Mouse (Mus musculus) stomach, embryonic 16.5 days (tissue): Measurements from ENCODE around the gene Plg. TPM values are rescaled to one million over a fixed set of nuclear protein-coding genes. Genes with fewer than 3 reads are reported as not detected.

ENCODE experiments used
- ATAC-seq: fragments of 200-750 bp; cut with Nextera tagmentation; 2 replicates; pipeline ENCODE4 v1.8.0; 2017; ENCODE audit warnings: moderate number of reproducible peaks, moderate TSS enrichment; ENCODE audit not compliant: insufficient read depth, low FRiP score
- H3K27ac ChIP-seq: fragments of 300-500 bp; sonication (generic); 2 replicates; pipeline ENCODE4 v1.5.1; 2014; ENCODE audit warnings: low read length
- H3K27me3 ChIP-seq: fragments of 300-500 bp; sonication (generic); 2 replicates; pipeline ENCODE4 v1.6.1; 2014; ENCODE audit warnings: low read length, control low read depth, mixed read lengths; ENCODE audit not compliant: control insufficient read depth, insufficient read depth
- H3K36me3 ChIP-seq: fragments of 300-500 bp; sonication (generic); 2 replicates; pipeline ENCODE4 v1.6.1; 2014; ENCODE audit warnings: low read length; ENCODE audit not compliant: control insufficient read depth, insufficient read depth
- H3K4me1 ChIP-seq: fragments of 300-500 bp; sonication (generic); 2 replicates; pipeline ENCODE4 v1.6.1; 2014; ENCODE audit warnings: low read length, control low read depth, mixed read lengths; ENCODE audit not compliant: control insufficient read depth, insufficient read depth
- H3K4me2 ChIP-seq: fragments of 300-500 bp; sonication (generic); 2 replicates; pipeline ENCODE4 v1.6.1; 2014; ENCODE audit warnings: low read depth, low read length, mixed read lengths
- H3K4me3 ChIP-seq: fragments of 300-500 bp; sonication (generic); replicated peaks from 2 replicates; pipeline ENCODE4 v1.5.1; 2014; ENCODE audit warnings: mild to moderate bottlenecking, low read length
- H3K9ac ChIP-seq: fragments of 300-500 bp; sonication (generic); 2 replicates; pipeline ENCODE4 v1.6.1; 2014; ENCODE audit warnings: low read length
- H3K9me3 ChIP-seq: fragments of 300-500 bp; sonication (generic); replicated peaks from 2 replicates; pipeline ENCODE4 v1.6.1; 2016; ENCODE audit warnings: low read length, control low read depth; ENCODE audit not compliant: control insufficient read depth
- WGBS: fragments of 180-500 bp; shearing (Covaris S2); extraction: QIAGEN DNeasy Blood & Tissue Kit; methylation state at CpG from one replicate; pipeline ENCODE4 v1.1.7; 2014; 5-methylcytosine and 5-hydroxymethylcytosine counted together
- polyA plus RNA-seq: library from polyadenylated mRNA; unstranded; fragments of >200 nt; fragmentation: Nextera tagmentation; extraction: Ambion mirVana; gene quantifications from 2 replicates; pipeline ENCODE4 v1.2.1, GENCODE M21; 2015

Gene Plg
- 13.0 and 13.9 TPM in 2 replicates for polyA plus RNA-seq

DNA sequence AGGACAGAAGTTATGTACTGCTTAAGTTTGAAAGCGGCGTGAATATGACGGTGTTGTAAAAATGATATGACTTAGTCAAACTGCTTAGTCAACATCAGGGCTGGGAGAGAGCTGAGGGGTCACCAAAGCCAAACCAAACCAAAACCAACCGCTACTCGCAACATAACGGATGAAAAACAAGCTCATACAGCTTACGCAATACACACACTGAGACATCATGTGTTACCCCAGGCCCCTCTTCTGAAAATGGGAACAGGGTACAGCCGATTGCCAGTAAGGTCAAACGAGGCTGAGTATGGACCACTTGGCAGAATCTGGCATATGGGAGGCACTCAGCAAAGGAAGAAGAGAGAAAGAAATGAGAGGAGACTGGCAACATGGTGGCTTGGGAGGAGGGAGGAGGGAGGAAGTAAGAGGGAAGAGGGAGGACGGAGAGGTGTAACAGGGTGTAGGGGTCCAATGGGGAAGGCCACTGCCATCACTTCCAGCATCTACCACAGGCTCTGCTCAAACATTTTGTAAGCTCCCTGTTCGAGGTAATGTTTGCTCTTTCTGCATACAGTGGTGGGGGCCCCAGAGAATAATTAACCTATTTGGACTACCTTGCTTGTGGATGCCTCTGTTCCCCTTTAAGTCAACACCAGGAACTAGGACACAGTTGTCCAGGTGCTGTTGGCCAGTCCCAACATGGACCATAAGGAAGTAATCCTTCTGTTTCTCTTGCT is at the start of gene Plg:
Gene Plg (plus strand): TSS at position 628 of the 725 bp plus-strand sequence.
- no peaks in the 10 kb centered on the region for H3K27me3 ChIP-seq
- ATAC-seq, result no peak
- H3K36me3 ChIP-seq, result no peaks in the 10 kb centered on the region
- no peak within 1 kb of the TSS for H3K27ac ChIP-seq
- 79% methylated on average over 11 of the region's 11 CpGs for WGBS
- H3K4me3 ChIP-seq, result no peak within 1 kb of the TSS
- no peak within 1 kb of the TSS for H3K9ac ChIP-seq
- H3K4me2 ChIP-seq, result no peak within 1 kb of the TSS
- H3K4me1 ChIP-seq, result no peaks in the 10 kb centered on the region
- no peaks in the 10 kb centered on the region for H3K9me3 ChIP-seq

DNA sequence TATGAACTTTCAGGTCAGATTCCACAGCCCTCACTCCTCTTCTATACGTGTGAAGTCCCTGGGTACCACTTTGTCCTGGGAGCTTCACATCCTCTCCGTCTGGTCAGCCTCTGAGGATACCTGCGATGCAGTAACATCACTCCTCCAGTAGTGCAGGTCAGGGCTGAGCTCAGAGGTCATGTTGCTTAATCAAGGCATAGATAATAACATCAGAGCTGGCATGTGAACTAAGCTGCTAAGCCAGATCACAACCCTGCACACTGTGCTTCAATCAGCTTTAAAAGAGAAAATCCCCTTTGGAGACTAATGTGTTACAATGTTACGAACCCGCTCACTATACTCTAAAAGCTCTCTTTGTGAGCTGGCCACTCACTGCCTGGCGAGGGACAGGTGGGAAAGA is 43.3 kb upstream of the Plg start:
- no peak for ATAC-seq
- Histone ChIP-seq H3K9me3 (peaks cover 9% of the 10 kb centered on the region; the same call in 1 of the 2 replicates), H3K4me3 (no peak overlapping the region), H3K27ac (no peak overlapping the region), H3K9ac (no peak overlapping the region), H3K4me1 (peaks cover 10% of the 10 kb centered on the region; the same call in 1 of the 2 replicates), H3K4me2 (no peak overlapping the region), H3K27me3 (no peaks in the 10 kb centered on the region), H3K36me3 (no peaks in the 10 kb centered on the region)
- WGBS, result 53% methylated on average over 6 of the region's 6 CpGs

DNA sequence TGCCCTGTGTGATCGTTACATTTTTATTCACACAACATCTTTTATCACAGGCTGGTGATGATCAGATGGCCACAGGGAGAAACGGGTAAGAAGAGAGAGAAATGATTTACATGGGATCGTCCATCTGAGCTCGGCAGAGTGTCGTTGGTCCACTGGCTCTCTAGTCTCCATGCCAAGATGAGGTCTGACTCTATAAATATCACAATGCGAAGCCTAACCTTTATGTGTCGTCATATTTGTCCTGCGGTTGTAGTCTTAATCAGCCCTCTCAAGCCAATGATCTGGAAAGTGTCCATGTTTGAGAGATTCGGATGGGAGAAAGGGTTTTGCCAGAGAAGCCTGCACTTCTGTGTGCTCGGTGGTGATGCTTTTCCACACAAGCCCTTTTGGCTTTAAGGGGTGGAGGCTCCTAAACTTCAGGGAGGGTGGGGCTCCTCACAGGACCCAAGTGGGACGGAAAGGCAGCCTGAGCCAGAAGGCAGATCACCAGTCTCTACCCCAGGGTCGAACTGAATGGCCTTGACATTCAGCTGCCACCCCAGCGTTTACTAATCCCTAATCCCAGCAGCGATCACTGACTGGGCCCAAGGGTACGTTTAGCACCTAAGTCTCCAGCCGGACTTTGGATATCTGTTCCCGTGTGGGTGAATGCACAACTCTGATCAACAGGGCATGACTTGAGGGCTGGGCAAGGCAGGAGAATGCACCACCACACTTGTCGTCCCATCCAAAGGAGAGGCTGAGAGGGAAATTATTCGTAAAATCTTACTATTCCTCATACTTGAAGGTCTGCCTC is 42.1 kb upstream of the Plg start:
- H3K4me3 ChIP-seq, result no peak overlapping the region
- ATAC-seq, result no peak; the same call in 1 of the 2 replicates
- peaks cover 9% of the 10 kb centered on the region; the same call in 1 of the 2 replicates for H3K9me3 ChIP-seq
- no peak overlapping the region for H3K27ac ChIP-seq
- peaks cover 10% of the 10 kb centered on the region; the same call in 1 of the 2 replicates for H3K4me1 ChIP-seq
- no peaks in the 10 kb centered on the region for H3K27me3 ChIP-seq
- no peak overlapping the region for H3K9ac ChIP-seq
- no peak overlapping the region for H3K4me2 ChIP-seq
- 79% methylated on average over 19 of the region's 19 CpGs for WGBS
- H3K36me3 ChIP-seq, result no peaks in the 10 kb centered on the region

DNA sequence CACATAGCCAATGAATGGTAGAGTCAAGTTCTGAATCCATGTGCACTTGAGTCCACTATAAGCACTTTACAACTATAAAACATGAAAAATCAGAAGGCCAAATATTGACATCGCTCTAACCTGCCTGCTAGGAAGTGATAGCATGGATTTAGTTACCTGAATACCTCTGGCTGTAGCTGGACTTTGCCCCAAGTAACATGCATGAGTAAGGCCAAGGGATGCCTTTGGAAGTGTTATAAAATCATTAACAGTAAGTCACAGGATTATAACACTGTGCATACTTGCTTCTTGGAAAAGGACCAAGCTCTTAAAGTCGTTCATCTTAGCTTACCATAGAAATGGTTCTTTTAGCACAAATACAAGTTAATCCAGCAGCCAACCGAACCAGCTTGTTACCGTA is 41.3 kb upstream of the Plg start:
- H3K4me3 ChIP-seq, result no peak overlapping the region
- H3K4me1 ChIP-seq, result peaks cover 10% of the 10 kb centered on the region; the same call in 1 of the 2 replicates
- ATAC-seq, result peak; percentile 53; the same call in 1 of the 2 replicates
- peaks cover 9% of the 10 kb centered on the region; the same call in 1 of the 2 replicates for H3K9me3 ChIP-seq
- H3K36me3 ChIP-seq, result no peaks in the 10 kb centered on the region
- H3K27ac ChIP-seq, result no peak overlapping the region
- H3K27me3 ChIP-seq, result no peaks in the 10 kb centered on the region
- H3K4me2 ChIP-seq, result no peak overlapping the region
- no peak overlapping the region for H3K9ac ChIP-seq
- 47% methylated on average over 4 of the region's 4 CpGs for WGBS

DNA sequence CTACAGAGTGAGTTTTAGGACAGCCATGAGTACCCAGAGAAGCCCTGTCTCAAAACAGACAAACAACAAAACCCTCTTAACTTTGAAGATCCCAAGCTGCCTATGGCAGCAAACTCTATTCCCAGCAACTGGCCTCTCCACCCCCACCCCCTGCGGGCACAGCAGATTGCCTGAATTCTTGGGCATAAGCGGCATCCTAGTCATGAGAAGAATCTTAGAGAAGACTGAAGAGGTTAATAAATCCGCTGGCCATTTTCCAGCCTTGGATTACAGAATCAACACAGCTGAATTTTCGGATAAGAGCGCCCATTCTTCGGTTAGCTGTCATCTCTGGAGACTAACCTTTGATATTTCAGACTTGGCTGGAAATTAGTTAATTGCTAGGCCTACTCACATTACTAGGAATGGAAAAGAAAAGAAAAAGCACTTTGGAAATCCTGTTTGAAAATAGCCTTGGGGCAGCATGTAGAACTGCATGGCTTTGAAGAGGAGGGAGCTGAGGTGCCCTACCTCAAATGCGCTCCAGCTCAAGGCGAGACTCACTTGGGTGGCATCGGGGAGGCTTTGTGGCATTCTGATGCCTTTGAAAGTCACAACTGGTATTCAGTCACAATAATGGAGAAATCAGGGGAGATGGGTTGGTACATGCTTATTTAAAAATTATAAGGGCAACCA is 34.6 kb upstream of the Plg start:
- H3K4me1 ChIP-seq, result no peaks in the 10 kb centered on the region
- peak overlapping the region; percentile 17; the same call in 1 of the 2 replicates for H3K27ac ChIP-seq
- no peak overlapping the region for H3K9ac ChIP-seq
- no peak overlapping the region for H3K4me2 ChIP-seq
- no peak overlapping the region for H3K4me3 ChIP-seq
- ATAC-seq, result no peak
- H3K27me3 ChIP-seq, result no peaks in the 10 kb centered on the region
- peaks cover 9% of the 10 kb centered on the region; the same call in 1 of the 2 replicates for H3K9me3 ChIP-seq
- 63% methylated on average over 9 of the region's 9 CpGs for WGBS
- no peaks in the 10 kb centered on the region for H3K36me3 ChIP-seq

DNA sequence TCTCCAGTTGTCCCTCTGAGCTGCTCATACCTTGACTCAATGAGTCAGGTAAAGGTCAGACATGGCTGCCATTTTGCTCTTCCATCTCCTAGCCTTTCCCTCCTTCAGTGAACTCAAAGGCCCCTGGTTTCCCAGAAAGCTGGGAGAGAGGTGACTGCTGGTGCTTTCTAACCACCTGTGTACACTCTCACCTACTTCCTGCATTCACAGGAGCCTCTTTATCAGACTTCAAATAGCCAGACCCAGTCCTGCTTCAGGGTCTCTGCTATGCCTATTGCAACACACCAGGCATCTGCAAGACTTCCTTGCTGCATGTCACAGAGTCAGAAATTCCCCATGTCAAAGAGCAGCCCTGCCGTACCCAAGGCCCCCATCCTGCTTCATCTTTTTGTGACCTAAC is 30.9 kb upstream of the Plg start:
- WGBS, result 73% methylated on average over 1 of the region's 1 CpGs
- no peak overlapping the region for H3K27ac ChIP-seq
- no peaks in the 10 kb centered on the region for H3K9me3 ChIP-seq
- H3K27me3 ChIP-seq, result no peaks in the 10 kb centered on the region
- H3K4me2 ChIP-seq, result no peak overlapping the region
- no peak overlapping the region for H3K4me3 ChIP-seq
- no peaks in the 10 kb centered on the region for H3K4me1 ChIP-seq
- H3K36me3 ChIP-seq, result no peaks in the 10 kb centered on the region
- no peak overlapping the region for H3K9ac ChIP-seq
- ATAC-seq, result peak; percentile 44; the same call in 1 of the 2 replicates

DNA sequence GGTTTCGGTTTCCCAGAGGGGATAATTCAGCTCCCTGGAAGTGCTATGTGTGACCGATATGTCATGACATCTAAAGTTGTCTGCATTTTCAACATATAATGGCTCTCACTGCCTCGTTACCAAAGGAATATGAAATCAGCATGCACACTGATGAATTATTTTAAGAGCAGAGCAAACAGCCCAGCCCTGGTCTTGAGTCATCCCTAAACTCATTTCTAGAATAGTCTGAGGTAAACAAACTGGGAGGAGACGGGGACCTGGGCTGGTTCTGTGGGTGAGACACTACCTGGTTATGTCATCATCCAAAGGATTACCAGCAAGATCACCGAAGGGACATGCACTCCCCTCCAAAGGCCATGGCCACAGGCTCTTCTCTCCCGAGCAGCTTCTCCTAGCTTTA is 26.8 kb upstream of the Plg start:
- Histone ChIP-seq H3K4me2 (no peak overlapping the region), H3K4me1 (no peaks in the 10 kb centered on the region; the same call in 1 of the 2 replicates), H3K4me3 (no peak overlapping the region), H3K36me3 (no peaks in the 10 kb centered on the region), H3K9me3 (no peaks in the 10 kb centered on the region), H3K27me3 (no peaks in the 10 kb centered on the region), H3K9ac (no peak overlapping the region), H3K27ac (no peak overlapping the region)
- 72% methylated on average over 6 of the region's 6 CpGs for WGBS
- ATAC-seq, result no peak

DNA sequence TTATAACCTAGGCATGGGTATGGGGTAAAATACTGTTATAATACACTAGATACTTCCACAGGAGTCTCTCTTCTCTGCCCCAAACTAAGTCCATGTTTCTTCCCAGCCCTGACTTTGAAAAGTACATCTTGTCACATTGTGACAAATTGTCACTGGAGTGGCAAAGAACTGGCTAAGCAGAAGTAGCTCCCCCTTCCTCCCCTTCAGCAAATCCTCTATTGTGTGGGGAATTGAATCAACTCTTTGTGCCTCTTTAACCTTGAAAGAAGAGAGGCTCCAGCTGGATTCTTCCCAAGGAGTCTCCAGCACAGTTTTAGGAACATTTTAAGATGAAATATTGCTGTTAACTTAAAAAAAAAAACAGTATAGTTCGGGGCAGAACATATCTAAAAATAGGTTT is 25.6 kb upstream of the Plg start:
- no peak for ATAC-seq
- H3K4me1 ChIP-seq, result no peaks in the 10 kb centered on the region; the same call in 1 of the 2 replicates
- H3K9me3 ChIP-seq, result no peaks in the 10 kb centered on the region
- H3K9ac ChIP-seq, result no peak overlapping the region
- no peak overlapping the region for H3K4me3 ChIP-seq
- no peaks in the 10 kb centered on the region for H3K27me3 ChIP-seq
- H3K27ac ChIP-seq, result peak overlapping the region; percentile 13; the same call in 1 of the 2 replicates
- 13% methylated on average over 1 of the region's 1 CpGs for WGBS
- no peaks in the 10 kb centered on the region for H3K36me3 ChIP-seq
- no peak overlapping the region for H3K4me2 ChIP-seq
